Mouse (Mus musculus) CH12.LX (cell line): ENCODE results near the gene Rwdd3.

ENCODE experiments used
- CTCF ChIP-seq, 2 experiments: IDR thresholded peaks in 1 of 2; conservative IDR thresholded peaks in 1 of 2; 2 replicates each; pipeline ENCODE4 v1.5.1; 2011 to 2012; ENCODE audit warnings: low read depth in 2 of 2, low read length in 2 of 2, improper control_type of control experiment in 1 of 2, inconsistent platforms in 1 of 2, mild to moderate bottlenecking in 1 of 2, moderate library complexity in 1 of 2
- MAFK ChIP-seq: IDR thresholded peaks from 2 replicates; pipeline ENCODE4 v1.6.1; 2011; ENCODE audit warnings: low read length, improper control_type of control experiment; ENCODE audit not compliant: insufficient replicate concordance
- MEF2A ChIP-seq: IDR thresholded peaks from 2 replicates; pipeline ENCODE4 v1.6.1; 2014; ENCODE audit warnings: low read depth, mild to moderate bottlenecking, inconsistent platforms, low read length, improper control_type of control experiment, borderline replicate concordance
- POLR2A ChIP-seq: IDR thresholded peaks from 2 replicates; pipeline ENCODE4 v1.6.1; 2011; ENCODE audit warnings: low read depth, mild to moderate bottlenecking, improper control_type of control experiment, low read length
- RCOR1 ChIP-seq: conservative IDR thresholded peaks from 2 replicates; pipeline ENCODE4 v1.6.1; 2012; ENCODE audit warnings: low read depth, mild to moderate bottlenecking, inconsistent platforms, low read length, improper control_type of control experiment
- SIN3A ChIP-seq: IDR thresholded peaks from 2 replicates; pipeline ENCODE4 v1.6.1; 2012; ENCODE audit warnings: low read length, improper control_type of control experiment, inconsistent platforms
- ZKSCAN1 ChIP-seq: IDR thresholded peaks from 2 replicates; pipeline ENCODE4 v1.6.1; 2012; ENCODE audit warnings: low read depth, inconsistent platforms, low read length, improper control_type of control experiment, borderline replicate concordance

DNA sequence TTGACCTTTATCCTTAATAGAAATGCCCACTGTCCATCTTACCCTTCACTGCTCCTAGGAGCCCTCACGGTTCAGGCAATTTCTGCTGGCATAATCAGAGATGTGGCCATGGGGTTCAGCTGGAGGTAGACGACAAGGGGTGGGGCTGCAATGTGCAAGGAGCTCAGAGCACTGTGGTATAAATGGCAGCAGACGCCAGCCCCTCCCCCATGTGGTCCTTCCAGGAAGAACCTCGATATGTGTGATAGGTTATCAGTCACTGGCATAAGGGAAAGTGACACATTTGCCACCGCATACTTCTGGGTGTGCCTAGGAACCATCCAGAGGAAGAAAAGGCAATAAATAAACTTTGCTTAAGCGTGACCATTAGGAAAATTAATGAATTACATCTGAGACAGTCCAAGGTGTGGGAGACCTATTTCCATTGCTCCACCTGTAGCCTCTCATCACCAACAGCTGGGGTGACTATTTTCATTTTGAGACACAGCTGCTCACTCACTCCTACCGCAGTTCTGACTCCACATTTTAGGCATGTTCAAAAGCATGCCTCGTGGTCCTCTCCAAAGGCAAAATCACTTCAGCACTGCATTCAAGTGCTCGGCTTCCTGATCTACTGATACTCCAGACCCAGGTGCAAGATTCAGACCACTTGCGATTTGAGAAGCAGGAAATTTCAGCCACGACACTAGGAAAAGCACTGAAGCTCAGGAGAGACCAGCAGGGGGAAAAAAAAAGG, 29.7 kb upstream of the Rwdd3 start:
- no peak for TF ChIP-seq MAFK
- TF ChIP-seq ZKSCAN1: no peak
- no peak for TF ChIP-seq RCOR1
- no peak for TF ChIP-seq SIN3A
- TF ChIP-seq POLR2A: no peak
- TF ChIP-seq CTCF (conservative IDR thresholded peaks at IDR 0.05 in 1 of 2, IDR thresholded peaks at IDR 0.05 in 1 of 2; ENCODE audit: low read depth in 2 of 2, low read length in 2 of 2): no peak
- no peak for TF ChIP-seq MEF2A
